Mouse (Mus musculus): ENCODE data around the gene N6amt1. TPM values are rescaled to one million over a fixed set of nuclear protein-coding genes. Genes with fewer than 3 reads are reported as not detected.

N6amt1 gene
- polyA plus RNA-seq, 1 experiment from 2014 or later, result 18.7 TPM

GRCm38 (mm10) chr16:87324571-87324970, 29.4 kb upstream of the N6amt1 start:
- no peaks in the 10 kb centered on the region for H3K9me3 ChIP-seq (ENCODE audit: control insufficient read depth, low read length)
- 73% methylated on average over 5 of the region's 5 CpGs for WGBS
- ATAC-seq (ENCODE audit: low FRiP score, low TSS enrichment) (no peak), DNase-seq (peak; percentile 3)
- H3K4me1 ChIP-seq (ENCODE audit: control insufficient read depth, insufficient read depth, low read length), result peaks cover 8% of the 10 kb centered on the region; the same call in 1 of the 2 replicates
- H3K27ac ChIP-seq (replicated peaks; ENCODE audit: low read depth, low read length), result no peak overlapping the region
- no peak overlapping the region for H3K4me2 ChIP-seq (ENCODE audit: low read length)
- no peaks in the 10 kb centered on the region for H3K27me3 ChIP-seq (ENCODE audit: control insufficient read depth, insufficient read depth, low read length)
- no peak overlapping the region for H3K4me3 ChIP-seq (replicated peaks; ENCODE audit: low read depth, low read length)
- H3K36me3 ChIP-seq (ENCODE audit: control insufficient read depth, insufficient read depth, low read length), result no peaks in the 10 kb centered on the region
- H3K9ac ChIP-seq (replicated peaks; ENCODE audit: low read length), result no peak overlapping the region

GRCm38 (mm10) chr16:87329986-87330385, 24.0 kb upstream of the N6amt1 start:
- ATAC-seq (ENCODE audit: low FRiP score, low TSS enrichment), result no peak
- 96% methylated on average over 3 of the region's 3 CpGs for WGBS
- H3K4me3 ChIP-seq (replicated peaks; ENCODE audit: low read depth, low read length), result no peak overlapping the region

DNA sequence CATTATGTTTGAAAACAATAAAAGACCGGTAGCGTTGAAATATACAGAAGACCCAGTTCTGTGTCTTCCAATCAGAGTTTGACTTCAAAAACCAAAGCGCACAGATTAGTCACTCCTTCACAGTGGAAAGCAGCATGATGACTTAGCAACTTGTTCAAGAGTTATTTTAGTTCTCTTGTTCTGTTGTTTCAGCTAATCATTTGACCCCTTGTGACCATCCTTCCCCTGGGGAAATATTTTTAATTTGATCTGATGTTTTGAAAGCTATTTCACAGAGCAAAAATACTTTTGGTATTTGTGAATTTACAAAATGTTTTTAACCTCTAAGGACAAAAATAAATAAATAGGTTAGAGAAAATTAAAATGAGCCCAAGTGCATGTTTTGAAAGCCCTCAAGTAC, 19.2 kb upstream of the N6amt1 start:
- H3K4me3 ChIP-seq (replicated peaks; ENCODE audit: low read depth, low read length), result no peak overlapping the region
- no peak overlapping the region for H3K9ac ChIP-seq (replicated peaks; ENCODE audit: low read length)
- H3K9me3 ChIP-seq (ENCODE audit: control insufficient read depth, low read length), result no peaks in the 10 kb centered on the region
- ATAC-seq (ENCODE audit: low FRiP score, low TSS enrichment) (no peak), DNase-seq (no peak)
- no peak overlapping the region for H3K4me2 ChIP-seq (ENCODE audit: low read length)
- no peak overlapping the region for H3K27ac ChIP-seq (replicated peaks; ENCODE audit: low read depth, low read length)
- H3K27me3 ChIP-seq (ENCODE audit: control insufficient read depth, insufficient read depth, low read length), result no peaks in the 10 kb centered on the region
- no peaks in the 10 kb centered on the region for H3K4me1 ChIP-seq (ENCODE audit: control insufficient read depth, insufficient read depth, low read length)
- 95% methylated on average over 3 of the region's 3 CpGs for whole genome bisulfite sequencing
- H3K36me3 ChIP-seq (ENCODE audit: control insufficient read depth, insufficient read depth, low read length), result no peaks in the 10 kb centered on the region

More at GRCm38 (mm10) chr16:87329986-87330385, 24.0 kb upstream of the N6amt1 start:
- no peak for DNase-seq
- no peak overlapping the region for H3K9ac ChIP-seq (replicated peaks; ENCODE audit: low read length)
- no peaks in the 10 kb centered on the region for H3K36me3 ChIP-seq (ENCODE audit: control insufficient read depth, insufficient read depth, low read length)
- H3K4me1 ChIP-seq (ENCODE audit: control insufficient read depth, insufficient read depth, low read length), result no peaks in the 10 kb centered on the region
- H3K4me2 ChIP-seq (ENCODE audit: low read length), result no peak overlapping the region
- H3K27me3 ChIP-seq (ENCODE audit: control insufficient read depth, insufficient read depth, low read length), result no peaks in the 10 kb centered on the region
- H3K9me3 ChIP-seq (ENCODE audit: control insufficient read depth, low read length), result no peaks in the 10 kb centered on the region
- no peak overlapping the region for H3K27ac ChIP-seq (replicated peaks; ENCODE audit: low read depth, low read length)

DNA sequence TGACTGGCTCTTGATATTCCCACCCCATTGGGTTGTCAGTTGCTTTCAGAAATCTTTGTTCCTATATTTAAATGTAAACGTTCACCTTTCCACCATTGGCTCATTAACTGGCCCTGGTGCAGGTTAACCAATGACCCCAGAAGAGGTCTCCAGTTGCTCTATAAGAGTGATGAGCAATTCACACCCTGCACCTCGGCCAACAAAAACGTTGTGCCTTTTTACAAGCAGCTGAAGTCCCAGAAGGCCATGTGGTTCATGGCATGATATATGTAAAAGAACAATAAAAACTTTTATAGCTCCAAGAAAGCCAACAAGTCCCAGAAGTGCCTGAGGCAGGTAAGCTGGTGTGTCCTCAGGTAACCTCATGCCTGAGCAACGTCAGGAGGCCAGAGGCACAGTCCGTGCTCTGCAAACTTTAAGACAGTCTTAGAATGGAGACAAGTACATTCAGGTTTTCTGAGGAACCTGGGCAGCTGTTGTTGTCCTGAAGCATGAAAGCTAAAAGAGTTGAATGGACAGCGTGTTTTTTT, 12.9 kb upstream of the N6amt1 start:
- Histone ChIP-seq H3K4me3 (replicated peaks; ENCODE audit: low read depth, low read length) (no peak overlapping the region), H3K9ac (replicated peaks; ENCODE audit: low read length) (no peak overlapping the region), H3K9me3 (ENCODE audit: control insufficient read depth, low read length) (no peaks in the 10 kb centered on the region), H3K27me3 (ENCODE audit: control insufficient read depth, insufficient read depth, low read length) (no peaks in the 10 kb centered on the region), H3K27ac (replicated peaks; ENCODE audit: low read depth, low read length) (no peak overlapping the region), H3K36me3 (ENCODE audit: control insufficient read depth, insufficient read depth, low read length) (no peaks in the 10 kb centered on the region), H3K4me2 (ENCODE audit: low read length) (no peak overlapping the region), H3K4me1 (ENCODE audit: control insufficient read depth, insufficient read depth, low read length) (no peaks in the 10 kb centered on the region)
- WGBS, result 89% methylated on average over 6 of the region's 6 CpGs
- DNase-seq (no peak), ATAC-seq (ENCODE audit: low FRiP score, low TSS enrichment) (no peak)

- no peak for ATAC-seq (ENCODE audit: low FRiP score, low TSS enrichment)
- H3K9me3 ChIP-seq (ENCODE audit: control insufficient read depth, low read length), result peaks cover 5% of the 10 kb centered on the region; the same call in 1 of the 2 replicates
- H3K27me3 ChIP-seq (ENCODE audit: control insufficient read depth, insufficient read depth, low read length), result no peaks in the 10 kb centered on the region
- no peak overlapping the region for H3K27ac ChIP-seq (replicated peaks; ENCODE audit: low read depth, low read length)
- H3K4me2 ChIP-seq (ENCODE audit: low read length), result no peak overlapping the region
- H3K4me3 ChIP-seq (replicated peaks; ENCODE audit: low read depth, low read length), result no peak overlapping the region
- H3K36me3 ChIP-seq (ENCODE audit: control insufficient read depth, insufficient read depth, low read length), result no peaks in the 10 kb centered on the region
- 92% methylated on average over 2 of the region's 2 CpGs for WGBS
- no peak overlapping the region for H3K9ac ChIP-seq (replicated peaks; ENCODE audit: low read length)
- DNase-seq, result no peak
- H3K4me1 ChIP-seq (ENCODE audit: control insufficient read depth, insufficient read depth, low read length), result no peaks in the 10 kb centered on the region
Observed at GRCm38 (mm10) chr16:87348133-87348532, 5.9 kb upstream of the N6amt1 start.

DNA sequence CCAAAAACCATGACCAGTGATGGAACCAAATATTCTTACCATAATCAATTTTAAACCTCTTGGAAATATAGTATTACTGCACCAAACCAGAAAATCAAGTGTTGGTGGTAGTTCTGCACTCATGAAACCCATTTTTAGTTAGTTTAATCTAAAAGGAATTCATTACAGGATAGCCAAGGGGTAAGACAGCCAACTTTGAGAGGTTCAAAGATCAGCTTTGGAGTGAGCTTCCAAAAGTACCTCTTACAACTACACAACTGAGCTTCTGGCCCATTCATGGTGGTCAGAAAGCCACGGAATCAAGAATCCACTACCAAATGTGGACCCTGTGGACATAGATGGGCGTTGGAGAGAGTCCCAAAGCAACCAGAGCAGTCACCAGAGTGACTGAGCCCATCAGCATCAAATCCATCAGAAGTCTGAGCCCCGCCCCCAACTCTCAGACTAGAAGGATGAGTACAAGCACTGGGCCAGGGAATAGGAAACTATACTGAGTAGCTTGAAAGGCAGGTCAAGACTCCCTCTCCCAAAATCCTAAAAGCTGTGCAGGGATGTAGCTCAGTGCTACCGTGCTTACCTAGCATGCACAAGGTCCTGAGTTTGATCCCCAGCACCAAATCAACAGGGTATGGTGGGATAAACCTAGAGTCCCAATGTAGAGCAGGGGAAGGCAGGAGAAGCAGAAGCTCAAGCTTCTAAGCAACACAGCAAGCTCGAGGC, 2.4 kb upstream of the N6amt1 start:
- ATAC-seq (ENCODE audit: low FRiP score, low TSS enrichment), result no peak
- DNase-seq, result no peak
- Histone ChIP-seq H3K36me3 (ENCODE audit: control insufficient read depth, insufficient read depth, low read length) (peaks cover 5% of the 10 kb centered on the region; the same call in 1 of the 2 replicates), H3K4me2 (ENCODE audit: low read length) (no peak overlapping the region), H3K9me3 (ENCODE audit: control insufficient read depth, low read length) (peaks cover 5% of the 10 kb centered on the region; the same call in 1 of the 2 replicates), H3K27ac (replicated peaks; ENCODE audit: low read depth, low read length) (no peak overlapping the region), H3K4me1 (ENCODE audit: control insufficient read depth, insufficient read depth, low read length) (0 out of 2 replicates have a peak, but pooled peaks cover 4% of the 10 kb centered on the region), H3K4me3 (replicated peaks; ENCODE audit: low read depth, low read length) (no peak overlapping the region), H3K9ac (replicated peaks; ENCODE audit: low read length) (no peak overlapping the region), H3K27me3 (ENCODE audit: control insufficient read depth, insufficient read depth, low read length) (no peaks in the 10 kb centered on the region)
- WGBS, result 74% methylated on average over 5 of the region's 5 CpGs

DNA sequence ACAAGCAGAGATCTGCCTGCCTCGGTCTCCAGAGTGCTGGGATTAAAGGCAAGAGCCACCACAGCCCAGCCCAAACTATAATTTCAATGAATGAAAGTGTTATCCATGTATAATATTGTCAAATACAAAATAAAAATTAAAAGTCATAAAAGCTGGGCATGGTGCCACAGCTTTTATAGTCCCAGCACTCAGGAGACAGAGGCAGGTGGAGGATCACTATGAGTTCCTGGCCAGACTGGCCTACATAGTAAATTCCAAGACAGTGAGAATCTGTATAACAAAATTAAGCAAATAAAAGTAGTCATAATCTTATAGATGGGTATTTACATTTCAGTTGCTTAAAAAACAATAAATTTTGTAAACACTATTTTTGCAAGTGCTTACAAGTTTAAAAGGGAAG, 380 bp upstream of the N6amt1 start:
- DNase-seq (peak; percentile 2), ATAC-seq (ENCODE audit: low FRiP score, low TSS enrichment) (no peak)
- no peaks in the 10 kb centered on the region for H3K27me3 ChIP-seq (ENCODE audit: control insufficient read depth, insufficient read depth, low read length)
- H3K4me2 ChIP-seq (ENCODE audit: low read length), result peak overlapping the region; percentile 53
- no peak overlapping the region; the same call in 1 of the 2 replicates for H3K9ac ChIP-seq (replicated peaks; ENCODE audit: low read length)
- H3K27ac ChIP-seq (replicated peaks; ENCODE audit: low read depth, low read length), result no peak overlapping the region
- peak overlapping the region; percentile 73 for H3K4me3 ChIP-seq (replicated peaks; ENCODE audit: low read depth, low read length)
- H3K9me3 ChIP-seq (ENCODE audit: control insufficient read depth, low read length), result peaks cover 5% of the 10 kb centered on the region; the same call in 1 of the 2 replicates
- 93% methylated on average over 1 of the region's 1 CpGs for WGBS
- 0 out of 2 replicates have a peak, but pooled peaks cover 4% of the 10 kb centered on the region for H3K4me1 ChIP-seq (ENCODE audit: control insufficient read depth, insufficient read depth, low read length)
- peaks cover 16% of the 10 kb centered on the region for H3K36me3 ChIP-seq (ENCODE audit: control insufficient read depth, insufficient read depth, low read length)

DNA sequence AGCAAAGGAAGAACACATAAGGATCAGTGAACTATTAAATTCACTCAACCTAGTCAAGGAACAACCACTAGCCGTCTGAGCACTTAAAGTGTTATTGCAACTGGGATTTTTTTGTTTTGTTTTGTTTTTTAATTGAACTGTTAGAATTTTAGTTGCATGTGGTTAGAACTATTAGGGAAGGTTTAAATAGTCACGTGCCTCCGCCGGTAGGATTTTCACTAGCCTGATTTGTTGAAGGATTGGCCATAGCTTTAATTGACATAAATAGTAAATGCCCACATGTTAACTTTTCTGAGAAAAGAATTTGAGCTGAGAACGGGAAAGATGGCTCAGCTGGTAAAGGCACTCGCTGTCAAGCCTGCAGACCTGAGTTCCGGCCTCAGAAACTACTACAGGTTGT, 763 bp downstream of the N6amt1 start:
- WGBS, result 80% methylated on average over 7 of the region's 7 CpGs
- H3K27ac ChIP-seq (replicated peaks; ENCODE audit: low read depth, low read length), result 0 out of 2 replicates have a peak overlapping the region, but pooled peaks have one; percentile 95
- peak overlapping the region; percentile 73 for H3K4me3 ChIP-seq (replicated peaks; ENCODE audit: low read depth, low read length)
- H3K27me3 ChIP-seq (ENCODE audit: control insufficient read depth, insufficient read depth, low read length), result no peaks in the 10 kb centered on the region
- no peak for ATAC-seq (ENCODE audit: low FRiP score, low TSS enrichment)
- peak overlapping the region; percentile 53 for H3K4me2 ChIP-seq (ENCODE audit: low read length)
- 0 out of 2 replicates have a peak, but pooled peaks cover 4% of the 10 kb centered on the region for H3K4me1 ChIP-seq (ENCODE audit: control insufficient read depth, insufficient read depth, low read length)
- peaks cover 5% of the 10 kb centered on the region; the same call in 1 of the 2 replicates for H3K9me3 ChIP-seq (ENCODE audit: control insufficient read depth, low read length)
- H3K36me3 ChIP-seq (ENCODE audit: control insufficient read depth, insufficient read depth, low read length), result peaks cover 21% of the 10 kb centered on the region
- no peak for DNase-seq
- peak overlapping the region; percentile 68; the same call in 1 of the 2 replicates for H3K9ac ChIP-seq (replicated peaks; ENCODE audit: low read length)

DNA sequence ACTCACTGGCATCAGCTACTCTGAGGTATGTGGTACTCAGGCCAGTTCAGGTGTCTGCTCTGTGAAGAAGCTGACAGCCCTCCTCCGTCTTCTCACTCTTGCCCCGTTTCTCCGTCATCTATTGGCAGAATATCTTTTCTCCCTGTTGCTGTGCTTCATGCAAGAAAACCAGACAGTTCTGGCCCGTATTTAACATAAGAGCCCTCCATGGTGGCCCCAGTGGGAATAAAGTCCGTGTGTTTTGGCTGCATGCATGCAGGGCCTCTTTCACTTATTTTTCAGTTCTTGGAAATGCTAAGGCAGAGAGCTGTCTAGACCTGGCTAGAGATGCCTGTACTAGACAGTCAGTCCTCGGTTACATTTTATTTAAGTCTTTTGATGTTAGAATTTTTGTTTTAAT, 6.1 kb downstream of the N6amt1 start:
- H3K9me3 ChIP-seq (ENCODE audit: control insufficient read depth, low read length), result no peaks in the 10 kb centered on the region
- H3K27me3 ChIP-seq (ENCODE audit: control insufficient read depth, insufficient read depth, low read length), result no peaks in the 10 kb centered on the region
- no peak for DNase-seq
- H3K36me3 ChIP-seq (ENCODE audit: control insufficient read depth, insufficient read depth, low read length), result peaks cover 55% of the 10 kb centered on the region
- ATAC-seq (ENCODE audit: low FRiP score, low TSS enrichment), result no peak
- 94% methylated on average over 6 of the region's 6 CpGs for WGBS
- H3K4me1 ChIP-seq (ENCODE audit: control insufficient read depth, insufficient read depth, low read length), result no peaks in the 10 kb centered on the region
- no peak overlapping the region for H3K4me3 ChIP-seq (replicated peaks; ENCODE audit: low read depth, low read length)
- H3K4me2 ChIP-seq (ENCODE audit: low read length), result no peak overlapping the region
- H3K9ac ChIP-seq (replicated peaks; ENCODE audit: low read length), result no peak overlapping the region
- H3K27ac ChIP-seq (replicated peaks; ENCODE audit: low read depth, low read length), result no peak overlapping the region
